Mouse (Mus musculus) embryonic fibroblast, embryonic 13.5 days (primary cell): Measurements from ENCODE around the gene Tlcd1.
A peak's percentile ranks its signal among the peaks of the same experiment; 100 is the strongest.

Source experiments
- CTCF ChIP-seq: IDR thresholded peaks from 2 replicates; pipeline ENCODE4 v1.5.1; 2011; ENCODE audit warnings: mild to moderate bottlenecking, control low read depth, low read length, moderate library complexity, borderline replicate concordance; ENCODE audit not compliant: insufficient read depth
- POLR2A ChIP-seq: IDR thresholded peaks from 2 replicates; pipeline ENCODE4 v1.6.1; 2011; ENCODE audit warnings: low read depth, mild to moderate bottlenecking, control low read depth, low read length, moderate library complexity

GRCm38 (mm10) chr11:78182450-78182849, 5.9 kb downstream of the Tlcd1 start:
- TF ChIP-seq POLR2A: peak; percentile 19; the same call in 1 of the 2 replicates
- no peak for TF ChIP-seq CTCF
